Mouse (Mus musculus) hematopoietic multipotent progenitor cell, adult 10-12 weeks (in vitro differentiated cells): ENCODE data around the gene Prkag2. TPM values are rescaled to one million over a fixed set of nuclear protein-coding genes. Genes with fewer than 3 reads are reported as not detected.

ENCODE experiments used
- polyA plus RNA-seq: library from polyadenylated mRNA; stranded (reverse); fragments of >175 nt; gene quantifications from 2 replicates; pipeline ENCODE4 v1.2.3, GENCODE M21; 2012; ENCODE audit warnings: low replicate concordance

The Prkag2 gene
- 7.6 and 14.8 TPM in 2 replicates for polyA plus RNA-seq

DNA sequence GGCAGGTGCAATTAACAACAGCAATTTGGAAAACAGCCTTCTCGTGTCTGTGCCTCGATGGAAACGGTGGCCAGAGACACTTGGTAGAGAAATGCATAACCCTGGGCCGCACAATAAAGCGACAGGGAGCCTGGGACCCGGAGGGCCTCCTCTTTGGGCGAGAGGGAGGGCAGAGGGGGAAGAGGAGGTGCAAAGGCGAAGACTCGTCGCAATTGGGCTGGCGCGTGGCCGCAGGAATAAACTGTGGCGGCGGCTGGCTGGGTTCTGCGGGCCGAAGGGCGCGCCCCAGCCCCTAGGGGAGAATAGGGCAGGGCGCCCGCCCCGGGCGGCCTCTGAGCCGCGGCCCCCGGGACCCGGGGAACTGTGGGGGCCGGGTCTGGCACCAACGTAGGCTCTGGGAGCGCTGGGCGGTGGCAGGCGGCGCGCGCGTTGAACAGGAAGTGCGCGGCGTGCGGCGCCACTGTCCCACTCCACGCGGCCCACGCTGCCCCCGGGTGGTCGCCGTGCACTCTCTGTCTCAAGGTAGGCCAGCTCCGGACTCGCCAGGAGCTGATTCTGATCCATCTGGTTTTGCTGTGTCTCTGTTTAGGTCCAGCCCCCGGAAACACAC, at the start of gene Prkag2:
TSS of gene Prkag2 (minus strand) at position 127 of the 610 bp plus-strand sequence.

DNA sequence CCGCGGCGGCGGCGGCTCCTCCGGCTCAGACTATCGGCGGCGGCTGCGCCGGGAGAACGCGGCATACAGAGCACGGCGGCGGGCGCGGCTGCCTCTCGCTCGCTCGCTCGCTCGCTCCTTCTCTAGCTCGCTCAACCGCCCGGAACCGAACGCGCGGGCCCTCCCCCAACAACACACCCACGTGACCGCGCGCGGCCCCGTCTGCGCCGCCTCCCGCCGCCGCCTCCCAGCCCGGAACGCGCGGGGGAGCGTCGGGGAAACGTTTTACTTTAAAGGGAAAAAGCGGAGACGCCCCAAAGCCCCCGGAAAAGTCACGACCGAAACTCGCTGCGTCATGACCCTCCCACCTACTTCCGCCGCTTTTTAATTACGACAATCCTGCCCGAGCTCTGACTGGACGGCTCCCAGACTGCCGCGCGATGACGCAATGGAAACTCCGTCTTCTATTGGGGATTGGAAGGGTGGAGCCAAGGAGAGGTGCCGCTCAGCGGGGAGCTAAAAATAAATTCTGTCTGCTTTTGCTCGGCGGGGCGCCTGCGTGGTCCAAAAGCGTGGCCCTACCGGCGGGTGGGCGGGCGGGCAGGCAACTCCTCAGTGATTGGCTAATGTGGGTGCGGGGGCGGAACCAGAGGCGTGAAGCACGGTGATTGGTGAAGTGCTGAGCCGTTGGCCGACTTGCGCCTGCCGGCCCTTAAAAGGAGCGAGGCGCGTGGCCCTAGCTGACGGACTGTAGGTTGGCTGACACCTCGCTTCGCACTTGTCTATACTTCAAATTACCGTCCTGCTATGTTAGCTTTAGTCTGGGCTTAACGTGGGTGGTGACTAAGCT, 258.0 kb downstream of the Prkag2 start, which contains the start of gene Rheb:
TSS of gene Rheb (minus strand) at position 351 of the 829 bp plus-strand sequence.

Other genes with a start within 250 kb of the Prkag2 start
- not detected in 2 replicates for gene Galntl5, start 80.8 kb upstream of the Prkag2 start, polyA plus RNA-seq
- 2.8 and 8.6 TPM in 2 replicates for gene Galnt11, start 121.3 kb upstream of the Prkag2 start, polyA plus RNA-seq
- not detected in 2 replicates for gene E130116L18Rik, start 122.5 kb upstream of the Prkag2 start, polyA plus RNA-seq